Mouse (Mus musculus): ENCODE data around the gene Skap1.

GRCm38 (mm10) chr11:96788871-96789795, 324.7 kb downstream of the Skap1 start, which contains the start of gene Cbx1:
- TF ChIP-seq CTCF (IDR thresholded peaks at IDR 0.05; ENCODE audit: extremely low read depth, insufficient read length, insufficient replicate concordance, low read depth, low read length), result no peak
- peak; percentile 65 for TF ChIP-seq POLR2A (IDR thresholded peaks at IDR 0.05; ENCODE audit: low read depth, low read length)

Measured in small intestine, adult 2 months (tissue).